Mouse (Mus musculus): ENCODE measurements around the gene Adcy7. TPM values are rescaled to one million over a fixed set of nuclear protein-coding genes. Genes with fewer than 3 reads are reported as not detected.

The Adcy7 gene
- total and polyA plus RNA-seq, 3 experiments: 70.0 to 129 (median 117) TPM

- ATAC-seq (ENCODE audit: extremely low read depth, insufficient number of reproducible peaks, low FRiP score, poor library complexity, severe bottlenecking): no peak
- peaks cover 71% of the 10 kb centered on the region for H3K4me1 ChIP-seq (ENCODE audit: insufficient read depth, low read depth, low read length)
- TF ChIP-seq GATA2 (IDR thresholded peaks at IDR 0.05; ENCODE audit: borderline replicate concordance, low read depth, low read length): no peak
Observed at GRCm38 (mm10) chr8:88318151-88318550, 45.9 kb downstream of the Adcy7 start.

GRCm38 (mm10) chr8:88320134-88320533, 47.9 kb downstream of the Adcy7 start:
- Histone ChIP-seq H3K9me3 (replicated peaks) (no peaks in the 10 kb centered on the region), H3K4me3 (ENCODE audit: low read depth, low read length) (no peak overlapping the region), H3K4me1 (ENCODE audit: insufficient read depth, low read depth, low read length) (peaks cover 68% of the 10 kb centered on the region), H3K36me3 (replicated peaks) (peaks cover 100% of the 10 kb centered on the region), H3K27me3 (ENCODE audit: insufficient read depth, low read length) (no peaks in the 10 kb centered on the region)
- TF ChIP-seq CTCF (IDR thresholded peaks at IDR 0.05; ENCODE audit: low read depth, low read length) (no peak), POLR2AphosphoS5 (IDR thresholded peaks at IDR 0.05; ENCODE audit: insufficient replicate concordance, low read depth, low read length) (no peak), GATA2 (IDR thresholded peaks at IDR 0.05; ENCODE audit: borderline replicate concordance, low read depth, low read length) (no peak), TAL1 (conservative IDR thresholded peaks at IDR 0.05; ENCODE audit: low read depth, low read length) (no peak), GATA1 (IDR thresholded peaks at IDR 0.05; ENCODE audit: borderline replicate concordance, low read length) (no peak)
- DNase-seq (ENCODE audit: low spot score): no peak
- no peak for ATAC-seq (ENCODE audit: extremely low read depth, insufficient number of reproducible peaks, low FRiP score, poor library complexity, severe bottlenecking)

More at GRCm38 (mm10) chr8:88318151-88318550, 45.9 kb downstream of the Adcy7 start:
- Histone ChIP-seq H3K4me3 (ENCODE audit: low read depth, low read length) (no peak overlapping the region), H3K9me3 (replicated peaks) (no peaks in the 10 kb centered on the region), H3K36me3 (replicated peaks) (peaks cover 100% of the 10 kb centered on the region), H3K27me3 (ENCODE audit: insufficient read depth, low read length) (no peaks in the 10 kb centered on the region)
- DNase-seq (ENCODE audit: low spot score): no peak

- DNase-seq (ENCODE audit: low spot score) (no peak), ATAC-seq (ENCODE audit: extremely low read depth, insufficient number of reproducible peaks, low FRiP score, poor library complexity, severe bottlenecking) (no peak)
- no peaks in the 10 kb centered on the region for H3K27me3 ChIP-seq (ENCODE audit: insufficient read depth, low read length)
- TF ChIP-seq CTCF (IDR thresholded peaks at IDR 0.05; ENCODE audit: low read depth, low read length) (no peak), GATA2 (IDR thresholded peaks at IDR 0.05; ENCODE audit: borderline replicate concordance, low read depth, low read length) (no peak), GATA1 (IDR thresholded peaks at IDR 0.05; ENCODE audit: borderline replicate concordance, low read length) (no peak), POLR2AphosphoS5 (IDR thresholded peaks at IDR 0.05; ENCODE audit: insufficient replicate concordance, low read depth, low read length) (no peak), TAL1 (conservative IDR thresholded peaks at IDR 0.05; ENCODE audit: low read depth, low read length) (no peak)
- no peak overlapping the region for H3K4me3 ChIP-seq (ENCODE audit: low read depth, low read length)
- H3K36me3 ChIP-seq (replicated peaks): peaks cover 100% of the 10 kb centered on the region
- no peaks in the 10 kb centered on the region for H3K9me3 ChIP-seq (replicated peaks)
- H3K4me1 ChIP-seq (ENCODE audit: insufficient read depth, low read depth, low read length): peaks cover 68% of the 10 kb centered on the region
Observed at GRCm38 (mm10) chr8:88321387-88321786, 49.2 kb downstream of the Adcy7 start.

DNA sequence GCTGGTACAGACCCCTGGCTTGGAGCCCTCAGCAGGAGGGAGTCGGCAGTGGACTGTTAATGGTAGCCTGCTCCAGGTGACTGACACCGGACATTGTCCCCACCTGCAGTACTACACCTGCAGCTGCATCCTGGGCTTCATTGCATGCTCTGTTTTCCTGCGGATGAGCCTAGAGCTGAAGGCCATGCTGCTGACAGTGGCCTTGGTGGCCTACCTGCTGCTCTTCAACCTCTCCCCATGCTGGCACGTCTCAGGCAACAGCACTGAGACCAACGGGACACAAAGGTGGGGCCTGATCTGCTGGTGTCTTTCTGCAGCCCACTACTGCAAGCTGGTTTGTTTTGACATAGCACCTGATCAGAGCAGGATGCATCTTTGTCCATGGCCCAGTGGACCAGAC, 51.3 kb downstream of the Adcy7 start:
- no peak for ATAC-seq (ENCODE audit: extremely low read depth, insufficient number of reproducible peaks, low FRiP score, poor library complexity, severe bottlenecking)
- H3K36me3 ChIP-seq (replicated peaks): peaks cover 100% of the 10 kb centered on the region
- TF ChIP-seq TAL1 (conservative IDR thresholded peaks at IDR 0.05; ENCODE audit: low read depth, low read length) (no peak), GATA2 (IDR thresholded peaks at IDR 0.05; ENCODE audit: borderline replicate concordance, low read depth, low read length) (no peak)

GRCm38 (mm10) chr8:88324760-88325159, 52.6 kb downstream of the Adcy7 start:
- no peak for ATAC-seq (ENCODE audit: extremely low read depth, insufficient number of reproducible peaks, low FRiP score, poor library complexity, severe bottlenecking)
- DNase-seq (ENCODE audit: low spot score): no peak
- Histone ChIP-seq H3K36me3 (replicated peaks) (peaks cover 100% of the 10 kb centered on the region), H3K4me3 (ENCODE audit: low read depth, low read length) (no peak overlapping the region), H3K9me3 (replicated peaks) (no peaks in the 10 kb centered on the region), H3K4me1 (ENCODE audit: insufficient read depth, low read depth, low read length) (peaks cover 53% of the 10 kb centered on the region), H3K27me3 (ENCODE audit: insufficient read depth, low read length) (no peaks in the 10 kb centered on the region)
- TF ChIP-seq GATA1 (IDR thresholded peaks at IDR 0.05; ENCODE audit: borderline replicate concordance, low read length): no peak
- no peak for TF ChIP-seq CTCF (IDR thresholded peaks at IDR 0.05; ENCODE audit: low read depth, low read length)
- no peak for TF ChIP-seq POLR2AphosphoS5 (IDR thresholded peaks at IDR 0.05; ENCODE audit: insufficient replicate concordance, low read depth, low read length)
- TF ChIP-seq GATA2 (IDR thresholded peaks at IDR 0.05; ENCODE audit: borderline replicate concordance, low read depth, low read length): no peak
- TF ChIP-seq TAL1 (conservative IDR thresholded peaks at IDR 0.05; ENCODE audit: low read depth, low read length): no peak

More for the DNA sequence above, 51.3 kb downstream of the Adcy7 start:
- Histone ChIP-seq H3K4me3 (ENCODE audit: low read depth, low read length) (no peak overlapping the region), H3K27me3 (ENCODE audit: insufficient read depth, low read length) (no peaks in the 10 kb centered on the region), H3K4me1 (ENCODE audit: insufficient read depth, low read depth, low read length) (peaks cover 51% of the 10 kb centered on the region), H3K9me3 (replicated peaks) (no peaks in the 10 kb centered on the region)
- no peak for DNase-seq (ENCODE audit: low spot score)

DNA sequence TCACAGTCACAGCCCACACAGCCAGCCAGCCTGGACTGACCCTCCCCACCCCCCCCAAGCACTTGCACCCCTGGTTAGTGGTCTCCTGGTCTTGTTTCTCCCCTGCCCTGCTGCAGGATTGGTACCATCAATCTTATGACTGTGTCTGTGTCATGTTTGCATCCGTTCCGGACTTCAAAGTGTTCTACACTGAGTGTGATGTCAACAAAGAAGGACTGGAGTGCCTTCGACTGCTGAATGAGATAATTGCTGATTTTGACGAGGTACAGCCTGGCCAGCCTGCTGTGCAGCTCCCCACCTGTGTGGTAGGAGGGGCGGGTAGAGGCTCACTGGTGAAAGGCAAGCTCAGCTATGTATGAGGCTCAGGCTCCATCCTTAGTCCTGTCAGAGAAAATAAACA, 53.0 kb downstream of the Adcy7 start:
- DNase-seq (ENCODE audit: low spot score) (no peak), ATAC-seq (ENCODE audit: extremely low read depth, insufficient number of reproducible peaks, low FRiP score, poor library complexity, severe bottlenecking) (no peak)
- Histone ChIP-seq H3K36me3 (replicated peaks) (peaks cover 100% of the 10 kb centered on the region), H3K4me1 (ENCODE audit: insufficient read depth, low read depth, low read length) (peaks cover 49% of the 10 kb centered on the region), H3K4me3 (ENCODE audit: low read depth, low read length) (no peak overlapping the region), H3K27me3 (ENCODE audit: insufficient read depth, low read length) (no peaks in the 10 kb centered on the region), H3K9me3 (replicated peaks) (no peaks in the 10 kb centered on the region)
- TF ChIP-seq CTCF (IDR thresholded peaks at IDR 0.05; ENCODE audit: low read depth, low read length): no peak
- TF ChIP-seq GATA2 (IDR thresholded peaks at IDR 0.05; ENCODE audit: borderline replicate concordance, low read depth, low read length): no peak
- no peak for TF ChIP-seq GATA1 (IDR thresholded peaks at IDR 0.05; ENCODE audit: borderline replicate concordance, low read length)

DNA sequence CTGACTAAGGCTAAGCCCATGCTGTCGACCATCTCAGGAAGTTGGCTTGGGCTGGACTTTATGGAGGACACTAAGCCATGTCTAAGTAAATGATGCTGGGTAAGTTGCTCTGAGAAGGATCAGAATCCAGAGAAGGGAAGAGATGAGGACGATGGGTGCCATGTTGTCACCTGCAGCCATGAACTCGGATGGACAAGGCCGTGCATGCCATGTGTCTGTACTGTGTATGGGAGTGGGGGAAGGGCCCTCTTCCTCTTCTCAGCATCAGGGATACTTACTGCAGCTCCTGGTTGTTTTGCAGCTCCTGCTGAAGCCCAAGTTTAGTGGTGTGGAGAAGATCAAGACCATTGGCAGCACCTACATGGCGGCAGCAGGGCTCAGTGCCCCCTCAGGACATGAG, 53.6 kb downstream of the Adcy7 start:
- Histone ChIP-seq H3K36me3 (replicated peaks) (peaks cover 100% of the 10 kb centered on the region), H3K4me1 (ENCODE audit: insufficient read depth, low read depth, low read length) (peaks cover 45% of the 10 kb centered on the region), H3K27me3 (ENCODE audit: insufficient read depth, low read length) (no peaks in the 10 kb centered on the region), H3K9me3 (replicated peaks) (no peaks in the 10 kb centered on the region), H3K4me3 (ENCODE audit: low read depth, low read length) (no peak overlapping the region)
- no peak for DNase-seq (ENCODE audit: low spot score)
- ATAC-seq (ENCODE audit: extremely low read depth, insufficient number of reproducible peaks, low FRiP score, poor library complexity, severe bottlenecking): no peak
- TF ChIP-seq POLR2AphosphoS5 (IDR thresholded peaks at IDR 0.05; ENCODE audit: insufficient replicate concordance, low read depth, low read length) (no peak), GATA2 (IDR thresholded peaks at IDR 0.05; ENCODE audit: borderline replicate concordance, low read depth, low read length) (no peak), GATA1 (IDR thresholded peaks at IDR 0.05; ENCODE audit: borderline replicate concordance, low read length) (no peak), TAL1 (conservative IDR thresholded peaks at IDR 0.05; ENCODE audit: low read depth, low read length) (no peak), CTCF (IDR thresholded peaks at IDR 0.05; ENCODE audit: low read depth, low read length) (no peak)
